Mouse (Mus musculus) midbrain, embryonic 13.5 days (tissue): ENCODE results near the gene Dync2h1. TPM values are rescaled to one million over a fixed set of nuclear protein-coding genes. Genes with fewer than 3 reads are reported as not detected.
"Not testable (repeated sequence)": the region's sequence is repeated elsewhere in the genome, so short reads cannot be mapped to it uniquely, and the experiment has no call there.

ENCODE experiments used
- ATAC-seq: fragments of 200-750 bp; cut with Nextera tagmentation; 2 replicates; pipeline ENCODE4 v1.8.0; 2017; ENCODE audit warnings: mild to moderate bottlenecking, moderate TSS enrichment, moderate library complexity
- H3K27ac ChIP-seq: fragments of 300-500 bp; sonication (generic); 2 replicates; pipeline ENCODE4 v1.5.1; 2015; ENCODE audit warnings: inconsistent platforms, mild to moderate bottlenecking, moderate library complexity
- H3K27me3 ChIP-seq: fragments of 300-500 bp; sonication (generic); 2 replicates; pipeline ENCODE4 v1.6.1; 2015; ENCODE audit warnings: mild to moderate bottlenecking, inconsistent platforms
- H3K36me3 ChIP-seq: fragments of 300-500 bp; sonication (generic); 2 replicates; pipeline ENCODE4 v1.6.1; 2015; ENCODE audit warnings: mild to moderate bottlenecking, inconsistent platforms
- H3K4me1 ChIP-seq: fragments of 300-500 bp; sonication (generic); replicated peaks from 2 replicates; pipeline ENCODE4 v1.6.1; 2015; ENCODE audit warnings: inconsistent platforms
- H3K4me2 ChIP-seq: fragments of 300-500 bp; sonication (generic); replicated peaks from 2 replicates; pipeline ENCODE4 v1.6.1; 2015; ENCODE audit warnings: moderate library complexity, mild to moderate bottlenecking, inconsistent platforms
- H3K4me3 ChIP-seq: fragments of 300-500 bp; sonication (generic); replicated peaks from 2 replicates; pipeline ENCODE4 v1.5.1; 2015; ENCODE audit warnings: mild to moderate bottlenecking, inconsistent platforms
- H3K9ac ChIP-seq: fragments of 300-500 bp; sonication (generic); replicated peaks from 2 replicates; pipeline ENCODE4 v1.6.1; 2015; ENCODE audit warnings: mild to moderate bottlenecking, inconsistent platforms
- H3K9me3 ChIP-seq: fragments of 300-500 bp; sonication (generic); 2 replicates; pipeline ENCODE4 v1.6.1; 2016; ENCODE audit warnings: mild to moderate bottlenecking, inconsistent platforms
- WGBS: fragments of 180-500 bp; shearing (Covaris S2); methylation state at CpG from one replicate; pipeline ENCODE4 v1.1.7; 2015; 5-methylcytosine and 5-hydroxymethylcytosine counted together
- polyA plus RNA-seq: library from polyadenylated mRNA; unstranded; fragments of >200 nt; fragmentation: Nextera tagmentation; extraction: Ambion mirVana; gene quantifications from 2 replicates; pipeline ENCODE4 v1.2.1, GENCODE M21; 2015

Dync2h1 gene
- 23.2 and 24.8 TPM in 2 replicates for polyA plus RNA-seq

GRCm38 (mm10) chr9:7184172-7184896 is at the start of gene Dync2h1, which contains the start of gene Dcun1d5:
Gene Dync2h1 (minus strand): TSS chr9:7184446.
Gene Dcun1d5 (plus strand): TSS chr9:7184520.
- Histone ChIP-seq H3K4me1 (peaks cover 29% of the 10 kb centered on the region), H3K4me2 (peak within 1 kb of the TSS; percentile 88), H3K9me3 (no peaks in the 10 kb centered on the region), H3K27me3 (no peaks in the 10 kb centered on the region), H3K9ac (peak within 1 kb of the TSS; percentile 83), H3K36me3 (0 out of 2 replicates have a peak, but pooled peaks cover 3% of the 10 kb centered on the region), H3K27ac (peak within 1 kb of the TSS; percentile 88), H3K4me3 (peak within 1 kb of the TSS; percentile 87)
- WGBS: under 1% methylated on average over 62 of the region's 62 CpGs
- ATAC-seq: peak; percentile 100

- Histone ChIP-seq H3K9me3 (no peaks in the 10 kb centered on the region), H3K9ac (no peak overlapping the region), H3K27me3 (no peaks in the 10 kb centered on the region), H3K4me1 (no peaks in the 10 kb centered on the region), H3K4me2 (no peak overlapping the region), H3K4me3 (no peak overlapping the region), H3K27ac (no peak overlapping the region), H3K36me3 (peaks cover 6% of the 10 kb centered on the region; the same call in 1 of the 2 replicates)
- no peak for ATAC-seq
- WGBS: 90% methylated on average over 7 of the region's 7 CpGs
Measured at GRCm38 (mm10) chr9:7221460-7221859, 37.2 kb upstream of the Dync2h1 start.

- ATAC-seq: no peak
- Histone ChIP-seq H3K4me3 (no peak overlapping the region), H3K4me2 (no peak overlapping the region), H3K27me3 (no peaks in the 10 kb centered on the region), H3K36me3 (peaks cover 6% of the 10 kb centered on the region; the same call in 1 of the 2 replicates), H3K9ac (no peak overlapping the region), H3K9me3 (no peaks in the 10 kb centered on the region), H3K4me1 (no peaks in the 10 kb centered on the region), H3K27ac (no peak overlapping the region)
- 93% methylated on average over 5 of the region's 5 CpGs for WGBS
Measured at GRCm38 (mm10) chr9:7221024-7221423, 36.8 kb upstream of the Dync2h1 start.

- ATAC-seq: no peak
Measured at GRCm38 (mm10) chr9:7216240-7216639, 32.0 kb upstream of the Dync2h1 start.

GRCm38 (mm10) chr9:7190694-7191093 is 6.4 kb upstream of the Dync2h1 start:
- Histone ChIP-seq H3K36me3 (peaks cover 10% of the 10 kb centered on the region; the same call in 1 of the 2 replicates), H3K4me1 (peaks cover 14% of the 10 kb centered on the region)
- not testable (repeated sequence) for H3K4me2 ChIP-seq, H3K4me3 ChIP-seq, H3K27me3 ChIP-seq, ATAC-seq, H3K9me3 ChIP-seq, H3K27ac ChIP-seq, H3K9ac ChIP-seq
- WGBS: 97% methylated on average over 3 of the region's 3 CpGs

More at GRCm38 (mm10) chr9:7216240-7216639, 32.0 kb upstream of the Dync2h1 start:
- 50% methylated on average over 2 of the region's 2 CpGs for WGBS
- H3K4me1 ChIP-seq: no peaks in the 10 kb centered on the region
- no peak overlapping the region for H3K27ac ChIP-seq
- no peak overlapping the region for H3K9ac ChIP-seq
- H3K9me3 ChIP-seq: no peaks in the 10 kb centered on the region
- H3K4me3 ChIP-seq: no peak overlapping the region
- H3K36me3 ChIP-seq: peaks cover 15% of the 10 kb centered on the region
- H3K4me2 ChIP-seq: no peak overlapping the region
- H3K27me3 ChIP-seq: no peaks in the 10 kb centered on the region

- H3K27me3 ChIP-seq: no peaks in the 10 kb centered on the region
- peak; percentile 86 for ATAC-seq
- H3K36me3 ChIP-seq: peaks cover 4% of the 10 kb centered on the region; the same call in 1 of the 2 replicates
- H3K9ac ChIP-seq: peak overlapping the region; percentile 83
- H3K4me1 ChIP-seq: peaks cover 29% of the 10 kb centered on the region
- peak overlapping the region; percentile 88 for H3K4me2 ChIP-seq
- H3K4me3 ChIP-seq: peak overlapping the region; percentile 87
- peak overlapping the region; percentile 88 for H3K27ac ChIP-seq
- 1% methylated on average over 25 of the region's 31 CpGs for WGBS
- no peaks in the 10 kb centered on the region for H3K9me3 ChIP-seq
Measured at GRCm38 (mm10) chr9:7184897-7185291, 648 bp upstream of the Dync2h1 start.

- Histone ChIP-seq H3K36me3 (peaks cover 9% of the 10 kb centered on the region; the same call in 1 of the 2 replicates), H3K4me3 (peak overlapping the region; percentile 74), H3K4me1 (peaks cover 14% of the 10 kb centered on the region), H3K27me3 (no peaks in the 10 kb centered on the region), H3K4me2 (peak overlapping the region; percentile 91), H3K9ac (peak overlapping the region; percentile 77), H3K9me3 (no peaks in the 10 kb centered on the region), H3K27ac (peak overlapping the region; percentile 30)
- ATAC-seq: peak; percentile 100
- WGBS: 9% methylated on average over 41 of the region's 41 CpGs
Measured at GRCm38 (mm10) chr9:7176618-7177610, 7.3 kb downstream of the Dync2h1 start.

- ATAC-seq: no peak
Measured at GRCm38 (mm10) chr9:7173756-7174155, 10.5 kb downstream of the Dync2h1 start.

GRCm38 (mm10) chr9:7167339-7167998 is 16.8 kb downstream of the Dync2h1 start:
- Histone ChIP-seq H3K4me1 (no peaks in the 10 kb centered on the region), H3K9me3 (no peaks in the 10 kb centered on the region), H3K36me3 (peaks cover 40% of the 10 kb centered on the region), H3K4me3 (no peak overlapping the region), H3K27me3 (no peaks in the 10 kb centered on the region), H3K27ac (no peak overlapping the region), H3K4me2 (no peak overlapping the region), H3K9ac (no peak overlapping the region)
- ATAC-seq: no peak
- WGBS: 95% methylated on average over 6 of the region's 6 CpGs

More at GRCm38 (mm10) chr9:7173756-7174155, 10.5 kb downstream of the Dync2h1 start:
- Histone ChIP-seq H3K4me3 (no peak overlapping the region), H3K4me2 (no peak overlapping the region), H3K36me3 (peaks cover 19% of the 10 kb centered on the region), H3K27ac (no peak overlapping the region), H3K9me3 (no peaks in the 10 kb centered on the region), H3K27me3 (no peaks in the 10 kb centered on the region), H3K9ac (no peak overlapping the region), H3K4me1 (peaks cover 14% of the 10 kb centered on the region)
- 93% methylated on average over 1 of the region's 1 CpGs for WGBS

GRCm38 (mm10) chr9:7160688-7161087 is 23.6 kb downstream of the Dync2h1 start:
- no peaks in the 10 kb centered on the region for H3K9me3 ChIP-seq
- no peaks in the 10 kb centered on the region for H3K4me1 ChIP-seq
- WGBS: 94% methylated on average over 5 of the region's 5 CpGs
- peaks cover 48% of the 10 kb centered on the region for H3K36me3 ChIP-seq
- no peak for ATAC-seq
- H3K27ac ChIP-seq: no peak overlapping the region
- no peak overlapping the region for H3K9ac ChIP-seq
- H3K4me2 ChIP-seq: no peak overlapping the region
- no peak overlapping the region for H3K4me3 ChIP-seq
- H3K27me3 ChIP-seq: no peaks in the 10 kb centered on the region

GRCm38 (mm10) chr9:7159718-7160117 is 24.5 kb downstream of the Dync2h1 start:
- H3K9ac ChIP-seq: no peak overlapping the region
- no peak overlapping the region for H3K27ac ChIP-seq
- no peaks in the 10 kb centered on the region for H3K27me3 ChIP-seq
- peaks cover 51% of the 10 kb centered on the region for H3K36me3 ChIP-seq
- H3K4me2 ChIP-seq: no peak overlapping the region
- no peak overlapping the region for H3K4me3 ChIP-seq
- WGBS: 86% methylated on average over 3 of the region's 3 CpGs
- no peak for ATAC-seq
- no peaks in the 10 kb centered on the region for H3K9me3 ChIP-seq
- no peaks in the 10 kb centered on the region for H3K4me1 ChIP-seq
